Mouse (Mus musculus): ENCODE measurements around the gene Tmem177. TPM values are rescaled to one million over a fixed set of nuclear protein-coding genes. Genes with fewer than 3 reads are reported as not detected.

Tmem177 gene
- polyA plus RNA-seq, 1 experiment from 2014 or later = 12.8 TPM

DNA sequence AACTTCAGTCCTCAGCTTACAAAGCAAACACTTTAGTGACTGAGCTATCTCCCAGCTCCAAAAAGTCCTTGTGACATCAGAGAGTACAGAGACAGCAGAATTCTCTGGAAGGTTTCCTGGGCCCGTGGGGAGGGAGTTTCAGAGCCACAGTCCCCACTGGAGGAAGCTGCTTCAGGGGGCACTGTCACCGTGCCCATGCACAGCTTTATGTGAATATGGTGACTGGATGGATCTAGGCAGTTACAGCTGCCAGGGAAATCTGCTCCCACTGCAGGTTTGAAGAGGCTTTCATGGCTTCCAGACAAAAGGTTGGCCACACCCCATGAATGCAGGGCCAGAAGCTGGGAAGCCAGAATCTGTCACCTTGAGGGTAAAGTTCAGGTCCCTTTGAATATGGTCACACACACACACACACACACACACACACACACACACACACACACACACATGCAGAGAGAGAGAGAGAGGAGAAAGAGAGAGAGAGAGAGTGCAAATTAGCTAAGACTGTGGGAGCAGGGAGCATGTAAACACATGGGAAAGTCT is 5.7 kb downstream of the Tmem177 start:
- H3K27ac ChIP-seq = no peak overlapping the region
- no peak overlapping the region for H3K4me3 ChIP-seq
- no peaks in the 10 kb centered on the region for H3K27me3 ChIP-seq (ENCODE audit: insufficient read depth, poor library complexity, severe bottlenecking)
- no peak for DNase-seq (ENCODE audit: low spot score)
- H3K9me3 ChIP-seq = no peaks in the 10 kb centered on the region
- peaks cover 25% of the 10 kb centered on the region for H3K36me3 ChIP-seq
- WGBS = 73% methylated on average over 2 of the region's 2 CpGs
- peaks cover 25% of the 10 kb centered on the region for H3K4me1 ChIP-seq (replicated peaks)

DNA sequence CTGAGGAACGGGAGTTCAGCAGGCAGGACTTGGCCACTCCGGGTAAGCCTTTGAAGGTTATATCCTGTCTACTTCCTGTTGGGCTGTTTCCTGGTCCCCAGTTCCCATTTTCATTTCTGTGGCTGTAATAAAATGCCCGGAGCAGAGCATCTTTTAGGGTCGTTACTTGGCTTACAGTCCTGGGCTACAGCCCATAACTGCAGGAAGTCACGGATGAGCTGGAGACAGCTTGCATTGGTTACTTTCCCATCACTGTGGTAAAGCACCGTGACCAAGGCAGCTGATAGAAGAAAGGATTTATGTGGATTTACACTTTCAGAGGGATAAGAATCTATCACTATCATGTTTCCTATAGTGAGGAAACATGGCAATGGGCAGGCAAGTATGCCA is 9.8 kb downstream of the Tmem177 start:
- WGBS = 65% methylated on average over 6 of the region's 6 CpGs
- H3K4me3 ChIP-seq = no peak overlapping the region
- H3K4me1 ChIP-seq (replicated peaks) = peaks cover 42% of the 10 kb centered on the region
- H3K36me3 ChIP-seq = no peaks in the 10 kb centered on the region
- no peaks in the 10 kb centered on the region for H3K27me3 ChIP-seq (ENCODE audit: insufficient read depth, poor library complexity, severe bottlenecking)
- peak overlapping the region; percentile 76 for H3K27ac ChIP-seq
- no peaks in the 10 kb centered on the region for H3K9me3 ChIP-seq
- no peak for DNase-seq (ENCODE audit: low spot score)

DNA sequence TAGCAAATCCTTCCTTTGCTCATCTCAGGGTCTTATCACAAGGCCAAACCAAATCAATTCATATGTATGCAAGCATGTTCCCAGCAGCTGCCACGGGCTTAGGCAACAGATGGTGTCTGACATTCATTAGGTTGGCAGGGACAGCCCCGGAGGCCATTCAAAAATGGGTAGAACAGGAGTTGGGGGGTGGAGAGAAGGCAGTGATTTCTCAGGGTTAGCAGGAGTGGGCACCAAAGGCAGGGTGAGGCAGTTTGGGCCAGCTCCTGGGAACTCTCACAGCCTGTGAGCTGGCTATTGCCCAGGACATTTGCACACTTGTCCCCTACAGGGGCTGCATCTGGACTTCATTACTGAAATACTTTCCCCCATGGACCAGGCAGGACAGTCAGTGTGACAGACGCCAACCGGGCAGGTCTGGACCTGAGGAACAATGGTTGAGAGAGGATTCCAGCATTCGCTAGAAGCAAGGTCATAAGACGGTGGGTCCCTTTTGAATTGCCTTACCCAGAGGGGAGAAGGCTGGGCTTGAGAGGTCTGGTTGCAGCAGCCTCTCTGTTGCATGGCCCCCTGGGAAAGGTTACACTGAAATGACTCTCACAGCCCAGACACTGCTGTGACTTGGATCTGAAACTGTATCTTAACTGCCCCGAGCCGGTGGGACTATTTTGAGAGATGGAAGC is 10.3 kb downstream of the Tmem177 start:
- Histone ChIP-seq H3K4me1 (replicated peaks) (peaks cover 42% of the 10 kb centered on the region), H3K4me3 (no peak overlapping the region), H3K9me3 (no peaks in the 10 kb centered on the region), H3K27ac (peak overlapping the region; percentile 76), H3K27me3 (ENCODE audit: insufficient read depth, poor library complexity, severe bottlenecking) (no peaks in the 10 kb centered on the region), H3K36me3 (no peaks in the 10 kb centered on the region)
- peak; percentile 44 for DNase-seq (ENCODE audit: low spot score)
- 48% methylated on average over 8 of the region's 8 CpGs for WGBS

DNA sequence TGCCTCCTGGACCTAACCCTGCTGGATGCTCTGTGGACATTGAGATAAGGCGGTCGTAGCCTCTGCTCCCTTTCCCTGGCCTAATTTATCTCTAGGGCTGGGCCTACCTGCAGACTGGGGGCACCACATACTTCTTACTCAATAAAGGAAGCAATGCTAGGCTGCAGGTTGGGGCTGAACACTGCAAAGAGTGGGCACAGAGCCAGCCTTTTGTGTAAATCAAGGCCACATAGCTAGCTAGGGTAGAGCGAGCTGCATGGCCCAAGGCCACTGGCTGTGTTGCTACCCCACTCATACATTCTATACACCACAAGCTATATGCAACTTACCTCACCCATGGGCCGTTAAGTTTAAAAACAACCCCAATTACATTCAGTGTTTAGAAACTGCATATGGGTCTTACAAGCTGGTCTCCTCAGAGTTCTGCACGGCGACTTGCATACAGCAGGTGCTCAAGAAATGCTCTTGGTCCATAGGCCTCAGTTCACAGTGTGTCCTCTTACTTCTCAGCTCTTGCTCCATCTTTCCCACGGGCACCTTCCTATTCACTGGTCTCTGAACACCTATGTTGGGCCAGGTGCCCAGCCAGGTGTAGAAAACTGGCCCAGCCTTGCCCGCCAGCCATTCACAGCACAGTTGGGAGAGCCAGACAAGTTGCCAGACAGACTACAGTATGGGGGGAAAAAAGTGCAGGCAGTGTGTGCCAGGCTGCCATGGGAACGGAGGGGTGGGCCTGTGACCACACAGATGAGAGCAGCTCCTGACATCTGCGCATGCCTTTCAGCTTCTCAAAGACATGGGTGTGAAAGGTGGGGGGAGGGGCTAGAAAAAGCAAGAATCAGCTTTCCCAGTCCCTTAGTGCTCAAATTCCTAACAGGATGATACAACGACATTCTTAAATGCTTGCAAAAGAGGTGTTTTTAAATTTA is 13.5 kb downstream of the Tmem177 start:
- peak; percentile 16 for DNase-seq (ENCODE audit: low spot score)
- no peak overlapping the region for H3K4me3 ChIP-seq
- no peak overlapping the region for H3K27ac ChIP-seq
- H3K36me3 ChIP-seq = no peaks in the 10 kb centered on the region
- WGBS = 81% methylated on average over 11 of the region's 11 CpGs
- no peaks in the 10 kb centered on the region for H3K27me3 ChIP-seq (ENCODE audit: insufficient read depth, poor library complexity, severe bottlenecking)
- H3K4me1 ChIP-seq (replicated peaks) = peaks cover 40% of the 10 kb centered on the region
- no peaks in the 10 kb centered on the region for H3K9me3 ChIP-seq

DNA sequence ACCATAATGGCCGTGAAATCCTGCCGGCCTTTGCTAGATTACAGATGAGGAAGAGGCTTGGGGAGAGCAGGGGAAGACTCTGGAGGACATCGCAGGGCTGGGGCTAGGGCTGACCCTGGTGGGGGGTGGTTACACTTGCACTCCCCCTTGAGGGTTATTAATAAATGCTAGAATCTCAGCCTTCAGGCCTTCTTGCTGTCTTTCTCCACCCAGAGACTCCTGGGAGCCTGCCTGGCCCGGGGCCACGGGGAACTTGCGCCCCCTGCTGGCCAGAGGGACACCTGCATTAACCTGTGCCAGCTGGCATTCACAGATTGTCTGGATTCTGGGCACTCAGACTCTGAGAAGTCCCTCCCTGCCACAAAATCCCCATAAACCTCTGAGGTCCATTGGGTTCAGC is 18.1 kb downstream of the Tmem177 start:
- DNase-seq (ENCODE audit: low spot score) = peak; percentile 78
- Histone ChIP-seq H3K27ac (no peak overlapping the region; the same call in 1 of the 2 replicates), H3K4me1 (replicated peaks) (peaks cover 14% of the 10 kb centered on the region), H3K4me3 (no peak overlapping the region), H3K9me3 (no peaks in the 10 kb centered on the region), H3K36me3 (no peaks in the 10 kb centered on the region), H3K27me3 (ENCODE audit: insufficient read depth, poor library complexity, severe bottlenecking) (no peaks in the 10 kb centered on the region)
- 35% methylated on average over 6 of the region's 6 CpGs for WGBS

DNA sequence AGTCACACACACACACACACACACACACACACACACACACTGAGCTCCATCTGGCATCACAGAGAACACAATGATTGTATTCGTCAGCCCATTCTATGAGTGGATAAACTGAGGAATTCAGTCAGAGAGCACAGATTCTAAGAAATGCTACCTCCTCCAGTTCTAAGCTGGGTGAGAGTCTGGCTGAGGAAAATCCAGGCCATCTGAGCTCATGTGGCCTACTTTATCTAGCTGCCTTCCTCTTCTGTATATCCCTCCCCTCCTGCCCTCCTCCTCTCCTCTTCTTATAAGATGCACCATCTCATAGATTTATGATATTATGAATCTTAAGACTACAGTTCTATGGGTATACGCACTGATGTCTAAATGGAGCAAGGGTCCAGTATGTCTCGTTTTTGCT is 19.4 kb downstream of the Tmem177 start:
- Histone ChIP-seq H3K36me3 (no peaks in the 10 kb centered on the region), H3K4me1 (replicated peaks) (peaks cover 6% of the 10 kb centered on the region), H3K27ac (no peak overlapping the region), H3K27me3 (ENCODE audit: insufficient read depth, poor library complexity, severe bottlenecking) (no peaks in the 10 kb centered on the region), H3K4me3 (no peak overlapping the region), H3K9me3 (no peaks in the 10 kb centered on the region)
- 89% methylated on average over 3 of the region's 3 CpGs for WGBS
- no peak for DNase-seq (ENCODE audit: low spot score)

DNA sequence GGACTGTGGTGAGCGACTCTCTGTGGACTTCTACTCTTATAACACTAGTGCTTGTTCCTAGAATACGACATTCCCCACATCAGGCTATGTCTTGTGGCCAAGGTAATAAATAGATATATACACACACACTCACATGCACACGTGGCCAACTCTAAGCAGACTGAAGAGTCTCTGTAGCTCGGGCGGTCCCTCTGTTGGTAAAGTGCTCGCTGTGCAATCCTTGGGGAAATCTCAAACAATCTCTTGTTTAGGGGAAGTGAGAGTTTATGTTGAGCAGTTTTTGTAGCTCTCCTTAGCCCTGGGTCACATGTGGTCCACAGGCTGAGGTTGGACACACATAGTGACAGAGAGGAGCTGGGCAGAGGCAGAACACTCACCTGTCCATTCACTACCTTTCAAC is 20.1 kb downstream of the Tmem177 start:
- peaks cover 6% of the 10 kb centered on the region for H3K4me1 ChIP-seq (replicated peaks)
- 79% methylated on average over 6 of the region's 6 CpGs for WGBS
- H3K27ac ChIP-seq = no peak overlapping the region
- no peaks in the 10 kb centered on the region for H3K9me3 ChIP-seq
- H3K36me3 ChIP-seq = no peaks in the 10 kb centered on the region
- no peaks in the 10 kb centered on the region for H3K27me3 ChIP-seq (ENCODE audit: insufficient read depth, poor library complexity, severe bottlenecking)
- H3K4me3 ChIP-seq = no peak overlapping the region
- no peak for DNase-seq (ENCODE audit: low spot score)

DNA sequence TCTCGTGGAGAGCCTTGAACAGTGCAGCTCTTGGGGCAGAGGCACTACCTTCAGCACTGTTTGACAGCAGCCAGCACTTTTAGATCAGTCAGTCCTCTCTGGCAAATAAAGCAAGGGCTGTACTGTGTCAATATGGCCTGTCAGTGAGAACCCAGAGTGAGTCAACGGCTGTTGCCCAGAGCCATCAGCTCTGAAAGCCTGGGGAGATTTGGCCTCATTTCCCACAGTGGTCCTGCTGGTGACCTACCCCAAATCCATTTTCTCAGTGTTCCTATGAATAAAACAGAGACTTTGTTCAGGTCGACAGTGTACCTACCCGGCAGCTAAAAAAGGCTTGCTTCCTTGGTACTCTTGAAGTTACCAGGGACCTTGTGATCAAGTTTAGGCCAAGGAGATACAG is 21.1 kb downstream of the Tmem177 start:
- peaks cover 6% of the 10 kb centered on the region for H3K4me1 ChIP-seq (replicated peaks)
- no peak overlapping the region for H3K4me3 ChIP-seq
- no peaks in the 10 kb centered on the region for H3K9me3 ChIP-seq
- DNase-seq (ENCODE audit: low spot score) = no peak
- H3K36me3 ChIP-seq = no peaks in the 10 kb centered on the region
- H3K27ac ChIP-seq = no peak overlapping the region
- WGBS = 81% methylated on average over 4 of the region's 4 CpGs
- H3K27me3 ChIP-seq (ENCODE audit: insufficient read depth, poor library complexity, severe bottlenecking) = no peaks in the 10 kb centered on the region

DNA sequence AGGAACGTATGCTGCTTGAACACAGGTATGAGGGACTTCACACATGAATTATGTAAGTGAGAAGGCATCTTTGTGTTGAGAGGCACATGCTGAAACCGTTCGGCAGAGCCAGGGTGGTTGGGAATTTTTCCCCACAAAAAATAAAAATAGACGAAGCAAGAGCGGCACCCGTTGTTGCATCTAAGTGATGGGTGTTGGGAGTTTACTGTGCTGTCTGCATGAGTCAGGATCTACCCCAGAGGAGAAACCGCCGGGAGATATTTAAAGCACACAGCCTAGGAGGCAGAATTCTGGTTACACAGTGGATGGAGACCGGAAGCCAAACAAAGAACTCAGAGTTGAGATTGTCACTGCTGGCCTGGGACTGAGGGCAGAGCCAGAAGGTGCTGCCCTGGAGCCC is 21.9 kb downstream of the Tmem177 start:
- no peaks in the 10 kb centered on the region for H3K27me3 ChIP-seq (ENCODE audit: insufficient read depth, poor library complexity, severe bottlenecking)
- no peaks in the 10 kb centered on the region for H3K9me3 ChIP-seq
- no peaks in the 10 kb centered on the region for H3K36me3 ChIP-seq
- 91% methylated on average over 9 of the region's 9 CpGs for WGBS
- H3K4me1 ChIP-seq (replicated peaks) = peaks cover 6% of the 10 kb centered on the region
- no peak overlapping the region for H3K27ac ChIP-seq
- DNase-seq (ENCODE audit: low spot score) = no peak
- H3K4me3 ChIP-seq = no peak overlapping the region

DNA sequence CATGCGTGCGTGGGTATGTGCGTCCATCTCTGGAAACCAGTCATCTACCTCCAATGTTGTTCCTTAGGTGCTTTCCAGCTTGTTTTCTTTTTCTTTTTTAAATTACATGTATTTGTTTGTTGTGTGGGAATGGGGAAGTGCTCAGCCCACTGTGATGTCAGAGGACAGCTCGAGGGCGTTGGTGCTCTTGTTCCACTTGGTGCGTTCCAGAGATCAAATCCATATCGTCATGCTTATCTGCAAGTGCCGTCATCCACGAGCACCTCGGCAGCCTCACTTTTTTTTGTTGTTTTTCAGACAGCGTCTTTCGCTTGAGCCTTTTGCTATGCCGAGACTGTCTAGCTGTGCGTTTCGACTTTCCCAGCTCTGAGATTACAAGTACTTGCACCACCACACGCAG is 23.7 kb downstream of the Tmem177 start:
- H3K36me3 ChIP-seq = no peaks in the 10 kb centered on the region
- 0 out of 2 replicates have a peak, but pooled peaks cover 2% of the 10 kb centered on the region for H3K4me1 ChIP-seq (replicated peaks)
- no peak overlapping the region for H3K4me3 ChIP-seq
- H3K27me3 ChIP-seq (ENCODE audit: insufficient read depth, poor library complexity, severe bottlenecking) = no peaks in the 10 kb centered on the region
- WGBS = 85% methylated on average over 16 of the region's 16 CpGs
- H3K27ac ChIP-seq = no peak overlapping the region
- DNase-seq (ENCODE audit: low spot score) = no peak
- no peaks in the 10 kb centered on the region for H3K9me3 ChIP-seq

DNA sequence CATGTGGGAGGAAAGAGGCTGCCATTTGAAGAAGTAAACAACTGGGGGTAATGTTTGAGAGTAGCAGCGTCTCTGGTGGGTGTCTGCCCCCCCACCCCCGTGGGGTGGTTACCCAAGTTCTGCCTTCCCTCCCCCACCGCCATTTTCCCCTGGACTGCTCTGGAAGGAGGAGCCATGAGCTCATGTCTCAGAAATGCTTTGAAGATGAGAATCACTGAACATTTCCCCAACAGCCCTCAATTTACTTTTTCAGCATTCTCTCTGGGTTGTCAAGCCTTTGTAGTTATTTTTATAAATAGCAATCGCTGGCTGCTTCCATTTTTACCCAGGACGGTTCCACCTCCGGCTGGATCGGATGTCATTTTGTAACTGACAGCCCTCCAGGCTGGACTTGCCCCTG is 26.7 kb downstream of the Tmem177 start:
- H3K4me1 ChIP-seq (replicated peaks) = no peaks in the 10 kb centered on the region
- H3K4me3 ChIP-seq = no peak overlapping the region
- no peaks in the 10 kb centered on the region for H3K36me3 ChIP-seq
- no peaks in the 10 kb centered on the region for H3K9me3 ChIP-seq
- no peaks in the 10 kb centered on the region for H3K27me3 ChIP-seq (ENCODE audit: insufficient read depth, poor library complexity, severe bottlenecking)
- no peak overlapping the region for H3K27ac ChIP-seq
- no peak for DNase-seq (ENCODE audit: low spot score)
- WGBS = 74% methylated on average over 7 of the region's 7 CpGs

DNA sequence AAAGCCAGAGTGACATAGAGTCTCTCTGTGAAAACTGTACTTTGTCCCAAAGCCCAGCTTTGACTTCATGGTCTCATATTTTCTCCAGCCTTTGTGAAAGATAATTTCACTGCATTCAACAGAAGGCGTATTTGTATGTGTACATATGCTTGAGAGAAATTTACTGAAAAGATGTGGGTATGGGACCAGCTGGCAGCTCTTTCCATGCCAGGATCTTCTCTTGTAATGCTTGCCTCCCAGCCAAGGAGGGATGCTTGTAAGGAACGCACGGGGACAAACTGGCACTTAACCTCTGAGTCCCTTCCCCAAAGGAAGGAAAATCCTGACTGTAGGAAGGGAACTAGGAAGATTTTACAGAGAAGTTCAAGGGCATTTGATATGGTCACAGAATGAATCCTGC is 28.7 kb downstream of the Tmem177 start:
- H3K27me3 ChIP-seq (ENCODE audit: insufficient read depth, poor library complexity, severe bottlenecking) = no peaks in the 10 kb centered on the region
- DNase-seq (ENCODE audit: low spot score) = no peak
- WGBS = 91% methylated on average over 3 of the region's 3 CpGs
- no peaks in the 10 kb centered on the region for H3K36me3 ChIP-seq
- H3K9me3 ChIP-seq = no peaks in the 10 kb centered on the region
- H3K27ac ChIP-seq = no peak overlapping the region
- H3K4me1 ChIP-seq (replicated peaks) = no peaks in the 10 kb centered on the region
- H3K4me3 ChIP-seq = no peak overlapping the region

DNA sequence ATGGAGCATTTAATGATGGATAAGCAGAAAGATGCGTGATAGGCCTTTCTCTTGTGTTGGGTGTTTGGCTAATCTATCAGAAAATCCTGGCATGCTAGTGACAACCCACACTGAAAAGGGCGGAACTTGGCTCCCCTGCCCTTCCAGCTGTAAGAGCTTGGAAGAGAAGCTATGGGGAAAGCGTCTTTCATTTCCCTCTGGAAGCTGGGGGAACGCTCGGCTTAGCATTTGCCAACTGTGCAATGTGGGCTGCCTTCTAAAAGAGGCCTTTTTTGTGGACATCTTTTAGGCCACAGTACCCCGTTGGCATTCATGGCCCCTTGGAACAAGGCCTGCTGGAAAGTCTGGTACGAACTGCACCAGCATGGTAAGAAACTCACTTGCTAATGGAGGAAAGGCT is 34.1 kb downstream of the Tmem177 start:
- Histone ChIP-seq H3K36me3 (no peaks in the 10 kb centered on the region), H3K4me1 (replicated peaks) (peaks cover 5% of the 10 kb centered on the region), H3K27ac (no peak overlapping the region), H3K4me3 (no peak overlapping the region), H3K27me3 (ENCODE audit: insufficient read depth, poor library complexity, severe bottlenecking) (no peaks in the 10 kb centered on the region), H3K9me3 (no peaks in the 10 kb centered on the region)
- no peak for DNase-seq (ENCODE audit: low spot score)
- 86% methylated on average over 7 of the region's 7 CpGs for WGBS
